Mouse (Mus musculus) natural killer cell, adult 2 months (primary cell): Measurements from ENCODE around the gene Arpp19.

Source experiments
- DNase-seq, 2 experiments: peaks; one replicate each; pipeline ENCODE4 v3.0.0; 2022; ENCODE audit warnings: low spot score in 2 of 2

Gene Arpp19

GRCm38 (mm10) chr9:75102131-75102530 is 64.7 kb downstream of the Arpp19 start:
- no peak for DNase-seq
